Mouse (Mus musculus) bone marrow macrophage, adult 2 months (primary cell): ENCODE measurements around the gene Them5.

Experiments
- CTCF ChIP-seq: IDR thresholded peaks from 2 replicates; pipeline ENCODE4 v1.5.1; 2012; ENCODE audit warnings: low read depth, mild to moderate bottlenecking, low read length, moderate library complexity
- POLR2A ChIP-seq: IDR thresholded peaks from 2 replicates; pipeline ENCODE4 v1.6.1; 2012; ENCODE audit warnings: mild to moderate bottlenecking, low read depth, low read length, borderline replicate concordance

- TF ChIP-seq POLR2A, result no peak
- TF ChIP-seq CTCF, result no peak
Measured at GRCm38 (mm10) chr3:94368631-94369030, 26.7 kb downstream of the Them5 start.
